Mouse (Mus musculus): ENCODE results near the gene Gm527. TPM values are rescaled to one million over a fixed set of nuclear protein-coding genes. Genes with fewer than 3 reads are reported as not detected.

The Gm527 gene
- total RNA-seq (2021) = 1 to 10 TPM; 3.2 to 5.2 TPM

DNA sequence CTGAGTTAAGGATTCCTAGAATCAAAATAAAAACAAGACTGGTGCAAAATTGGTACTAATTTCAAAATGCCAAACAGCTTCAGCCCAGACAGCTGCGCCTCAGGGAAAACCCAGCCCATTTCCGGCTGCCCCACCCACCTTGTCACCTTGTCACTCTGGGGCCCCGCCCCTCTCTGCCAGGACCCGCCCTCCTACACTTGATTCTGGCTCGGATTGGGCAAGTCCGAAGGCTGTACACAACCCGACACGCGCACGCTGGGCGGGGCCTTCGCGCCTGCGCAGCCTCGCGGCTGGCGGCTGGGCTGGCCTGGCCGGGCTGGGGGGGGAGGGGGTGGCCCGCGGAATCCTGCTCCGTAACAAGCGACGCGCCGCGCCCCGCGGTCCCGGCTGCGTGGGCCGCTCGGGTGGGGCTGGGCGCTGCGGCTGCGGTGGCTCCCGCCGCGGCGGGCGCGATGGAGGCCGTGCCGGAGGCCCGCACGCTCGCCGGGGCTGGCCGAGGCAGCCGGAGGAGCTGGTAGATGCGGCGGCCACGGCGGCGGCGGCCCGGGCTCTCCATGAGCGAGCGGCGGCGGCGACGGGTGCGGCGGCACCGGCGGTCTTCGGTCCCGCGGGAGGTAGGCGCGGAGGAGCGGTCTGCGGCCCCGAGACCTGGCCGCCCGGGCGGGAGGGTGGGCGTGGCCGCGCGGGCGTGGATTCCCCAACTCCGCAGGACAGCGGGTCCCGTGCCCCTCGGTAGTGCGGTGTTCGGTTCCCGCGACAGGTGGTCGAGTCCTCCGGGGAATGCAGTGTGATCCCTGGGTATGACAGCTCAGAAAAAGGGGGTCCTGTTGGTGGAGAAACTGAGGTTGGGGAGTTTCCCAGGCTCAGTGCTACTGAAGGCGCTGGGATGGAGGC lies at the start of gene Gm527:
Gm527 (plus strand) TSS at position 329 of the 894 bp plus-strand sequence.
- intact Hi-C loops (cut with DNase I) = no loop called here
- DNase-seq = peak; percentile 96 to 97

DNA sequence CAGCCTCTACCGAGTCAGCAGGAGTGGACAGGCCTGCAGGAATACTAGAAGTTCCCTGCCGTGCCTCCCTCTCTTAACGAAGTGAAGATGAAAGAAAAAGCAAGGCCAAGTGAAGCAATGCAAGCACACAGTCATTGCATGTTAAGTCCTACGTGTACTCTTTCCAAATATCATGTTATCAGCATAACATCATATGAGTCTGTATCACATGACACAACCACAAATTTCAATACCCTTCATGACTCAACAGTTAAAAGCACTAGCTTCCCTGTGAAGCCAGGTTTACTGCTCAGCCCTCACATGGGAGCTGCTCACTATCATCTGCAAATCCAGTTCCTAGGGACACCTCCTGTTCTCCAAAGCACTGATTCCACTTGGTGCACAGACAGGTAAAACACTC lies 46.6 kb upstream of the Gm527 start:
- intact Hi-C loops (cut with DNase I) = no loop called here
- DNase-seq = no peak

DNA sequence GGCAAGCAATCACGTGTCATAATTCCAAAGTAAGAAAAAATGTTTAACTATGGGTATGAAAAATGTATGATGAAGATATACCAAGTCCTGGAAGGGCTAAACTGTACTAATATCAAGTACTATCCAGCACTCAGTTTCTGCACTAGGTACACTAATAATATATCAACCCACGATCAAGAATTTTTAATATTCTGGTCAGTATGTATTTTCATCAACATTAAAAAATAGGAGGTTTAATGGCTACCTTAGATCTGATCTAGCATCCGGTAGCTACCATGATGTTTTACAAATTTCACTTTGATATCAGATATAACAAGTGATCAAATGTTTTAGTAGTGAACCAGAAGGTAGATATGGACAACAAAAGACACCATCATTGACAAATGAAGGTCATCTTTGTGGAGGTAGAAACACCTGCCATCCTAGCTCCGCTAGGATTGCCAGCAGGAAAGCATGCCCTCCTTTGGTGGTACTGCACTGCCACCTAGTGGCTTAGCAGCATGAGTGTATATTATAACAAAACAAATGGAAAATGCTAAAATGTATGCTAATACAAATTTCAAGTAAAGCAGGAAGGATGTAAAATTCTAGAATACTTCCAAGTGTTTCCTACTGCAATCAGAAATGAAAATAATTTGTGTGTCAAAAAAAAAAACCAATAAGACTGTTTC lies 20.5 kb upstream of the Gm527 start:
- intact Hi-C loops (cut with DNase I) = no loop called here
- DNase-seq = peak; percentile 49 to 78

DNA sequence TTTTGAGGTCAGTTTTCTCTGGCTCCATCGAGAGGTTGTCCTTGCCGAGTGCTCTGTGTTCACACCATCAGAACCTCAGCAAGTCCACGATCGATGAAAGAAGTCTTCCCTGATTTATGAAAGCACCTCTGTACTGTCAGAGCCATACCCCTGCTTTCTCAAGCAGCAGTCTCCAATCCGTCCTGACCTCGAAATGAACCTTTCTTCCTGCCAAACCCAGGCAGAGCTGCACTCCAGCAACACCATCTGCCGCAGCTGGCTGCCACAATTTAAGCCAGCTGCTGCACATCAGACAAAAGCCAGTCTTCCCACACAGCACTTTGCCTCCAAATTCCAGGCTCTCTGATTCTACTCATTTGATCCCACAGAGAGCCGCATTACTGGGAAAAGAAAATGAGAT lies 15.2 kb upstream of the Gm527 start:
- intact Hi-C loops (cut with DNase I) = no loop called here
- DNase-seq = peak; percentile 78

DNA sequence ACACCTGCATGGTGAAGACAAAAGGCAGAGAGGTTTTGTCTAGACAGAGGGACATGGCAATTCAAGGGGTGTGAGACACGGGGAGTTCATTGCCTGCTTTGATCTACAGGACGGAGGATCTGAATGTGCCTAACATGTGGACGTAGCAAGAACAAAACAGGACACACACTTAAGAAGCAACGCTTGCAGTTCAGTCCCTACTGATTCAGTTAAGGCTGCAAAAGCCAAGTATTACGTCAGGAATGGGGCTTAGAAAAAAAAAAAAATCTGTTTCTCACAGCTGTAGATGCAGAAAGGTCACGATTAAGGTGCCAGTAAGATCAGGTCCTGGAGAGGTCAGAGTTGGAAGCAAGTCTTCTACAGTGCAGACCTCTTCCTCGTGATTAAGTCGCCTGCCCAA lies 14.5 kb upstream of the Gm527 start:
- intact Hi-C loops (cut with DNase I) = no loop called here
- DNase-seq = peak; percentile 13 to 18

DNA sequence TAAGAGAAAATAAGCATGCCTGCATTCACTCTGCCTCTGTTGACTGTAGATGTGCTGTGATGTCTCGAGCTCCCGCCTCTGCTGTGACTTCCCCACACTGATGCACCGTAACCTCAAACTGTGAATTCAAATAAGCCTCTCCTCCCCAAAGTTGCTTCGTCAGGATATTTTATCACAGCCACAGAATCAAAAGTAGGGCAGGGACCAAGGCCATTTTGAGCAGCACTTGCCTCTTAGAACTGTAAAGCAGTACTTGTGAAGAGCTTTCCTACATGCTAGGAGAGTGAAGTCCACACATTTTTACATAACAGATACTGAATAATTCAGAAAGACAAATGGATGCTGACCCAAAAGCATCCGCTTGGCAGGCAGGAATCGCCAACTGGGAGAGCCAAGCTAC lies 4.7 kb upstream of the Gm527 start:
- intact Hi-C loops (cut with DNase I) = no loop called here
- no peak for DNase-seq

DNA sequence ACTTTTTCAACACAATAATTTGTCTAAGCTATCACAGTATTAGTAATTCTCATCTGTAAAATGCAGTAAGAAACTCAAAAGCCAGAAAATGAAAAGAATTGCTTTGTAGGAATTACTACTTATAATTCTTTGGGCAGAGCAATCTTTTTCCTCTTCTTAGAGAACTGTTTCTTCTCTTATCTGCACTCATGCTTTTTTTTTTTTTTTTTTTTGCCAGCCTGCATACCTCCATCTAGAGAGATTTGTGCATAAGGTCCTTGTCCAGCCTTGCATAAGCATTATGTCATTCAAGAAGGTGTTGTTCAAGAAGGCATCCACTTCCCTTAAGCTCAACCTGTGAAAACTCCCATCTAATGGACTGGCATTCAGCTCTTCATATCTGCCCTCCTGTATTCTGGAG lies 971 bp upstream of the Gm527 start:
- no peak for DNase-seq
- intact Hi-C loops (cut with DNase I) = no loop called here

DNA sequence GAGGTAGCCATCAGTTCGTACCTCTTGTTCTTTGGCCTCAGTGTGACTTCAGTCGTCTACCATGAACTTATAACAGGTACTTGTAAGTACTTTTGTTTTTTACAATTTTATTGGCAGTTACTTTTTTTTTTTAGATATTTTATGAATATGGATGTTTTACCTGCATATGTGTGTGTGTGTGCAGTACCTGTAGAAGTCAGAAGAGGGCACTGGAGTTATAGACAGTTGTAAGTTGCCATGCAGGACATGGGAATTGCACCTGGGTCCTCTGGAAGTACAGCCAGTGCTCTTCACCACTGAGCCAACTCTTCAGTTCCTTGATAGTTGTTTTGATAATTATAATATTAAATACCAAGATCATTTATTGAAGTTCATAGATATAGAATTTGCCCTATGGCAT lies 19.8 kb downstream of the Gm527 start:
- intact Hi-C loops (cut with DNase I) = no loop called here
- DNase-seq = peak in 1 of 2 experiments; percentile 25

DNA sequence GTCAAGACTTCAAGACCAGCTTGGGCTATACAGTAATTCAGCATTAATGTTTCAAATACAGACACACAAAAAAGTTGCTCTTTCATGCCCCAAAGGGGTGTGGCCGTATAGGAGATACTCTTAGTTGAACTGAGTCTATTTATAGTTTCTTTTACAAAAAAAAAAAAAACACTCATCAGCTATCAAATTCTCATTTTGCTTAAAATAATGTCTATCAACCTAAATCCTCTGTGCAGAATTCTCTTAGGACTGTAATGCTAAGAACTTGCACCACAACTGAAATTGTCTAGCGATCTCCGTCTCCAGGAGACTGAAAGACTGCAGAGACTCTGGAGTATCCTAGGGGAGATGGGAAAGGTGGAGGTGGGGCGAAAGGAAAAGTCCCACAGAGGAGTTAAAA lies 46.9 kb downstream of the Gm527 start:
- DNase-seq = no peak
- intact Hi-C loops (cut with DNase I) = loop anchor here (2.0 kb wide), 1 partner anchor 208 kb away; the partner anchor contains the start of gene Mis18bp1

DNA sequence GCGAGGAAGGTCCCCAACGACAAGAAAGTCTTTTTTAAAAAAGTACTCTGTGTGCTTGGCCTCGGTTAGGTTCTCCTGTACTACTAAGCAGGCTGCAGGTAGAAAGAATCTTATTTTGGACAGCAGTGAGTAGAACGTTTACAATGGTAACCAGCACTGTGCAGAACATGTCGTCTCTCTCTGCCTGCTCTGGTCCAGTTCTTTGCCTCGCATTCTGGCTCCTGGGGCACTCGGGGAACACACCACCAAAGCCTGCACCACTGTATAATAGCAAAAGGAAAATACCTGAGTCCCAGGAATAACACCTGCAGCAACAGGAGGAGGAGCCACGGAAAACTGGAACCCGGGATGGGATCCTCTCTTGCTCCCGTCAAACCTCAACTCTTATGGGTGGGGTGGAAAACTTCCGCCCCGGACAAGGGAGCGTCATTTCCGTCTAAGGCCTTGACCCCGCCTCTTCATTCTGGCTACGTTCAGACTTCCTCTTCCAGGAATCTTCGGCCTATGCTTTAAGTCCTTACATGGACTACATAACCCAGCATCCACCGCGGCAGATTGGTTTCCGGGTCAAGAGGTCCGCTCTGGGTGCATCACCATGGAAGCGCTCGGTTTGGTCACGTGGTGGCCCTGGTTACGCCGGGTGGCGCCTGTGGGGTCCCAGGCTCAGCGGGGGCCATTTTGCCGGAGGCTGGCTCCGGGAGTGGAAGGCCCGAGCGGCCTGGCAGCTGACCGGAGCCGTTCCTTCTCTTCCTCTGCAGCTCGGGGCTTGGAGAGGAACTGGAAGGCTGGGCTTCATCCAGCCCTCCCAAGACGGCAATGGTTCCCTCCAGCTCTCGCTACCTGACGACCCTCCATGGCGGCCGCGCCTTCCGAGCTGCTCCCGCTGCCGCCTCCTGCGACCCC lies 47.7 kb downstream of the Gm527 start, which contains the start of the genes Klhl28 and Togaram1:
Klhl28 (minus strand) TSS at position 411 of the 903 bp plus-strand sequence.
Togaram1 (plus strand) TSS at position 681 of the 903 bp plus-strand sequence.
- intact Hi-C loops (cut with DNase I) = loop anchor here (2.0 to 5.0 kb wide), 3 partner anchors 72 to 207 kb away; partner anchors contain the start of genes Mis18bp1 and Prpf39
- peak; percentile 100 for DNase-seq

DNA sequence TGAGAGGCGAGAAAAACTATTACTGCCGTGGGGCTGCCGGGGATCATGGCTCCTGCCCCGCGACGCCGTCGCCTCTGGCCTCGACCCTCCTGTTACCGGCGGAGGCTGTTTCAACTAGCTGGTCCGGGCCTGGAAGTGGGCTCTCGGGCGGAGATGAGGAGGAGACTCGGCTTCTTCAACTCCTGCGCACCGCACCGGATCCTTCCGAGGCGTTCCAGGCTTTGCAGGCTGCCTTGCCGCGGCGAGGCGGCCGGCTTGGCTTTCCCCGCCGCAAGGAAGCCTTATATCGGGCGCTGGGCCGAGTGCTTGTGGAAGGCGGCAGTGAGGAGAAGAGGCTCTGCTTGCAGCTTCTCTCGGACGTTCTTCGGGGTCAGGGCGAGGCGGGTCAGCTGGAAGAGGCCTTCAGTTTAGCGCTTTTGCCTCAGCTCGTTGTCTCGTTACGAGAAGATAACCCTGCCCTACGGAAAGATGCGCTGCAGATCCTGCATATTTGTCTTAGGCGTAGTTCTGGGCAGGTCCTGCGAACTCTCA lies 48.5 kb downstream of the Gm527 start:
- peak; percentile 56 to 71 for DNase-seq
- intact Hi-C loops (cut with DNase I) = loop anchor here (2.0 to 5.0 kb wide), 2 partner anchors 71 to 107 kb away; partner anchors contain the start of gene Prpf39

DNA sequence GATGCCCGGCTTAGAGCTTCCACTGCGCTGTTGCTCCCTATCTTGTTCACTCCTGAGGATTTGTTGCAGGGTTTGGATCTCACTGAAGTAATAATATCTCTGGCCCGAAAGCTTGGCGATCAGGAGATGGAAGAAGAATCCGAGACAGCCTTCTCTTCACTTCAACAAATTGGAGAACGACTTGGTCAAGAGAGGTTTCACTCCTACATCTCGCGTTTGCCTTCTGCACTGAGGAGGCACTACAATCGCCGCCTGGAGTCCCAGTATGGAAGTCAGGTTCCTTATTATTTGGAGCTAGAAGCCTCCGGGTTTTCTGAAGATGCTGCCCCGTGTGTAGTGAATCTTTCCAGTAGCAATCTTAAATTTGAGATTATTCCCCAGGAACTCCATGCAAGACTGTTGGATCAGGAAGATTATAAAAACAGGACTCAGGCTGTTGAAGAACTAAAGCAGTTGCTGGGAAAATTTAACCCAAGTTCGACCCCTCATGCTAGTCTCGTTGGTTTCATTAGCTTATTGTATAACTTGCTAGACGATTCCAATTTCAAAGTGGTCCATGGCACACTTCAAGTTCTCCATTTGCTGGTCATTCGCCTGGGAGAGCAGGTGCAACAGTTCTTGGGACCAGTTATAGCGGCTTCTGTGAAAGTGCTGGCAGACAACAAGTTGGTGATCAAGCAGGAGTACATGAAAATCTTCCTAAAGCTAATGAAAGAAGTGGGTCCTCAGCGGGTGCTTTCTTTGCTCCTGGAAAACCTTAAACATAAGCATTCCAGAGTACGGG lies 49.1 kb downstream of the Gm527 start:
- DNase-seq = peak in 1 of 2 experiments; percentile 7
- intact Hi-C loops (cut with DNase I) = loop anchor here (2.0 to 5.0 kb wide), 2 partner anchors 70 to 106 kb away; partner anchors contain the start of gene Prpf39

DNA sequence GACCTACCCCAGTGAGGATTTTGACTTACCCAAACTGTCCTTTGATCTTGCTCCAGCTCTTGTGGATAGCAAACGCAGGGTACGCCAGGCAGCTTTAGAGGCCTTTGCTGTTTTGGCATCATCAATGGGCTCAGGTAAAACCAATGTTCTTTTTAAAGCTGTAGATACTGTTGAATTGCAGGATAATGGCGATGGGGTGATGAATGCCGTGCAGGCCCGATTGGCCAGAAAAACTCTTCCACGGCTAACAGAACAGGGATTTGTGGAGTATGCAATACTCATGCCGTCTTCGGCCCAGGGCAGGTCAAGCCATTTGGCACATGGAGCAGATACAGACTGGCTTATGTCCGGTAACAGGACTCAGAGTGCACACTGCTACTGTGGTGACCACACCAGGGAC lies 49.8 kb downstream of the Gm527 start:
- intact Hi-C loops (cut with DNase I) = loop anchor here (2.0 to 5.0 kb wide), 2 partner anchors 70 to 105 kb away; partner anchors contain the start of gene Prpf39
- peak; percentile 20 to 26 for DNase-seq

DNA sequence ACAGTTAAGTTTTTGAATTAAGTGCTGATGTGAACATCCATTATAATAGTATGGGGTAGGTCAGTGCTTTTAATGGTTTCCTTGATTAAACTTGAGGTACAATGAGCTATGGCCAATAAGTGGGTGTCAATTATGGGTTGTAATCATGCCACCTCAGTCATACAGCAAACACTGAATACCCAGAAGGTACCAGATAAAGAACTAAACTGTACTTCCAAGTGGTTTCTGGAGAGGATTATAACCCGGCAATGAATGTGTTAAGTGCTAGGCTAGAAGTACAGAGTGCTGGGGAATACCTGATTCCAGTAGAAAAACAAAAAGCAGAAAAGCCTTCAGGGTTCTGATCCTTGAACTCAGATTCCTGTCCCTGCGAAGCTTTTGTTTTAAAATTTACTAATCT lies 50.4 kb downstream of the Gm527 start:
- intact Hi-C loops (cut with DNase I) = loop anchor here (5.0 kb wide), 1 partner anchor 69 kb away; the partner anchor contains the start of gene Prpf39
- no peak for DNase-seq

DNA sequence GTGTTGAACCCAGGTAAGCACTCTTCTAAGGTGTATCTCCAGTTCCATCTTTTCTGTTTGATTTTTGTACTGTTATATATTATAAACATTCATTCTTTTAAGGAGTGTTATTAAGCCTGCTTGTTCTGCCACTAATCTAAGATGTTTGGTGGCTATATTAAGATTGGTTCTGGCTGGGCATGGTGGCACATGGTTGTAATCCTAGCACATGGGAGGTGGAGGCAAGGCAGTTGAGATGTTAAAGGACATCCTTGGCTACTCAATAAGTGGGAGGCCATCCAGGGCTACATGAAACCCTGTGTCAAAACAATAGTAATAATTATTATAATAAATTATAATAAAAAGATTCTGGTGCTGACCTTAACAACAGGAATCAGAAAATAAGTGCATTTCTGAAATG lies 53.7 kb downstream of the Gm527 start:
- DNase-seq = no peak
- intact Hi-C loops (cut with DNase I) = no loop called here

DNA sequence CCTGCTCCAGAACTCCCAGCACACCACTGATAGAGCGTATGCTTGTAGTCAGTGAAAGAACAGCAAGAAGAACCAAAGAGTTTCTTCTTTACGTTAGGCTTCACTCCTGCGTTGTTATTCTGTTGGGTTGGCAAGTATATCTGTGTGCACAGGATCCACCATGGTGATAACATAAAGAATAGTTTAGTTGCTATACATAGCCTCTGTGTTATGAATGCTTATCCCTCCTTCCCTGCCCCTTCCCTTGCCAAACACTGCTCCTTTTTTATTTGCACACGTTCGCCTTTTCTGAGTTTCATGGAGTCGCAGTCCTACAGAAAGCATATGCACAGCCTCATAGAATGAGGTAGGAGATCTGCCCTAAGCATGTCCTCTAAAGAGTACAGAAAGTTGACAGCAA lies 54.4 kb downstream of the Gm527 start:
- intact Hi-C loops (cut with DNase I) = no loop called here
- DNase-seq = no peak
